Mouse (Mus musculus) embryonic facial prominence, embryonic 13.5 days (tissue): Measurements from ENCODE around the gene Slc5a6. TPM values are rescaled to one million over a fixed set of nuclear protein-coding genes. Genes with fewer than 3 reads are reported as not detected.

Experiments used
- ATAC-seq: fragments of 200-750 bp; cut with Nextera tagmentation; 2 replicates; pipeline ENCODE4 v1.8.0; 2017; ENCODE audit warnings: low read depth; ENCODE audit not compliant: insufficient number of reproducible peaks, insufficient read depth, low FRiP score, low TSS enrichment
- H3K27ac ChIP-seq: fragments of 300-500 bp; sonication (generic); 2 replicates; pipeline ENCODE4 v1.5.1; 2015; ENCODE audit warnings: moderate library complexity, mild to moderate bottlenecking, inconsistent platforms
- H3K27me3 ChIP-seq: fragments of 300-500 bp; sonication (generic); 2 replicates; pipeline ENCODE4 v1.6.1; 2015; ENCODE audit warnings: mild to moderate bottlenecking, inconsistent platforms
- H3K36me3 ChIP-seq: fragments of 300-500 bp; sonication (generic); 2 replicates; pipeline ENCODE4 v1.6.1; 2015; ENCODE audit warnings: mild to moderate bottlenecking, inconsistent platforms
- H3K4me1 ChIP-seq: fragments of 300-500 bp; sonication (generic); 2 replicates; pipeline ENCODE4 v1.6.1; 2015; ENCODE audit warnings: inconsistent platforms
- H3K4me2 ChIP-seq: fragments of 300-500 bp; sonication (generic); 2 replicates; pipeline ENCODE4 v1.6.1; 2015; ENCODE audit warnings: moderate library complexity, mild to moderate bottlenecking, inconsistent platforms
- H3K4me3 ChIP-seq: fragments of 300-500 bp; sonication (generic); 2 replicates; pipeline ENCODE4 v1.5.1; 2015; ENCODE audit warnings: mild to moderate bottlenecking, inconsistent platforms
- H3K9ac ChIP-seq: fragments of 300-500 bp; sonication (generic); 2 replicates; pipeline ENCODE4 v1.6.1; 2015; ENCODE audit warnings: mild to moderate bottlenecking, inconsistent platforms
- H3K9me3 ChIP-seq: fragments of 300-500 bp; sonication (generic); 2 replicates; pipeline ENCODE4 v1.6.1; 2016; ENCODE audit warnings: inconsistent platforms
- WGBS: fragments of 180-500 bp; shearing (Covaris S2); methylation state at CpG from one replicate; pipeline ENCODE4 v1.1.7; 2015; ENCODE audit warnings: mixed read lengths; 5-methylcytosine and 5-hydroxymethylcytosine counted together
- polyA plus RNA-seq: library from polyadenylated mRNA; unstranded; fragments of >200 nt; fragmentation: Nextera tagmentation; extraction: Ambion mirVana; gene quantifications from 2 replicates; pipeline ENCODE4 v1.2.1, GENCODE M21; 2015

The Slc5a6 gene
- polyA plus RNA-seq, 1 experiment from 2014 or later: 11.8 TPM

DNA sequence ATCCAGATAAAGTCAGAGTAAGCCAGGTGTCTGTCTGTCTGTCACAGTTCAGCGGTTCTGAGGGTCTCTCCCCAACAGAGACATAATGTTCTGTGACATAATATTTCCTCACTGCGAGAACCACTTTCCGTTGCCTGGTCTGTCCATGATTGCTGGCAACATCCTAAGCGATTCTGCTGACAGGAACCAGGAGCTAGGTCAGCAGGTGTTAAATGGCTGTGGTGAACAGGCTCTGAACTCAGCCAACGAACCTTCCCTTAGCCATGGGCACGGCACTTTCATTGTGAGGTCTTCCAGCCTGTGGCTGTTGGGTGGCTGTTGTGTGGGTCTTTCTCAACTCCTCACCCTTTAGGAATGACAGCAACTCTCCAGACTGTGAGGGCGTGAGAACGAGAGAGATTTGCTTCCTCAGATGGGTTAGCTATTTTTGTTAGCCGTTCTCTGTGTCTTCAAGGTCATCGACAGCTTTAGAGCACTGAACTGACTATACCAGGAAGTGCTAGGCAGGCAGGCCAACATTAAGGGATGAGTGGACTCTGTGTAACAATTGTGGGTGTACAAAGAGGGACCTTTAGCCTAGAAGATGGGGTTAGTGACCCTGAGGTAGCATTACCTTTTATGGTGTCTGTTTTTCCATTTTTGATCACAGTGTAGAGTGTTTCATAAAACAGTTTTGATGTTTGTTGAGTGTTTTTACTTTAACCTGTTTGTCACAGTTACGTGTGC, 53.7 kb downstream of the Slc5a6 start:
- WGBS: 70% methylated on average over 11 of the region's 11 CpGs
- Histone ChIP-seq H3K36me3 (no peaks in the 10 kb centered on the region), H3K27ac (no peak overlapping the region), H3K27me3 (no peaks in the 10 kb centered on the region), H3K4me3 (no peak overlapping the region), H3K9ac (no peak overlapping the region), H3K4me1 (no peaks in the 10 kb centered on the region), H3K9me3 (no peaks in the 10 kb centered on the region), H3K4me2 (no peak overlapping the region)
- ATAC-seq: no peak

DNA sequence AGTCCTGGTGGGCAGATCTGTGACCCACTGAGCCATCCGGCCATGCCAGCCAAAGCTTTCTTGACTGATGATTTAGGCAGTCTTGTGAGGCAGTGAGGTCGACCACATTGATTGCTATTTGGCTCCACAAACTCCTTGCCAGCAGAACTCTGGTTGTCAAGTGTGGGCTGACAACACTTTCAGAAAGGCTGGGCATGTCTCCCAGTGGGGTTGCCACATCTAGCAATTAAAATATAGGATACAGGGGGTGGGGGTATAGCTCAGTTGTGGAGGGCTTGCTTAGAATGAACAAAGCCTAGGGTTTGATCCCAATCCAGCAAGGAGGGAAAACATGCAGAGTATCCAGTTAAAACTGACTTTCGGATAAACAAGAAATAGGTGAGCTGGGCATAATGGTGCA, 54.6 kb downstream of the Slc5a6 start:
- no peak overlapping the region for H3K4me3 ChIP-seq
- WGBS: 72% methylated on average over 3 of the region's 3 CpGs
- ATAC-seq: no peak

GRCm38 (mm10) chr5:30992980-30993676, 55.6 kb downstream of the Slc5a6 start:
- WGBS: 66% methylated on average over 5 of the region's 5 CpGs
- no peak overlapping the region for H3K4me3 ChIP-seq

More for the DNA sequence above, 54.6 kb downstream of the Slc5a6 start:
- Histone ChIP-seq H3K4me2 (no peak overlapping the region), H3K27ac (no peak overlapping the region), H3K27me3 (no peaks in the 10 kb centered on the region), H3K9ac (no peak overlapping the region), H3K9me3 (no peaks in the 10 kb centered on the region), H3K4me1 (no peaks in the 10 kb centered on the region), H3K36me3 (no peaks in the 10 kb centered on the region)

More at GRCm38 (mm10) chr5:30992980-30993676, 55.6 kb downstream of the Slc5a6 start:
- Histone ChIP-seq H3K27ac (no peak overlapping the region), H3K9ac (no peak overlapping the region), H3K27me3 (no peaks in the 10 kb centered on the region), H3K36me3 (no peaks in the 10 kb centered on the region), H3K4me2 (no peak overlapping the region), H3K4me1 (no peaks in the 10 kb centered on the region), H3K9me3 (no peaks in the 10 kb centered on the region)
- no peak; the same call in 1 of the 2 replicates for ATAC-seq

Other genes starting within 250 kb of the Slc5a6 start
- 23.9 and 25.8 TPM in 2 replicates for gene Mapre3, start 234.3 kb downstream of the Slc5a6 start, polyA plus RNA-seq
- 71.1 and 82.2 TPM in 2 replicates for gene Tmem214, start 180.9 kb downstream of the Slc5a6 start, polyA plus RNA-seq
- 28.6 and 32.8 TPM in 2 replicates for gene Agbl5, start 160.2 kb downstream of the Slc5a6 start, polyA plus RNA-seq
- 415 and 422 TPM in 2 replicates for gene Ost4, start 141.1 kb downstream of the Slc5a6 start, polyA plus RNA-seq
- 199 and 251 TPM in 2 replicates for gene Emilin1, start 135.5 kb downstream of the Slc5a6 start, polyA plus RNA-seq
- 17.4 and 17.8 TPM in 2 replicates for gene Khk, start 127.5 kb downstream of the Slc5a6 start, polyA plus RNA-seq
- 8.2 and 11.5 TPM in 2 replicates for gene Cgref1, start 103.3 kb downstream of the Slc5a6 start, polyA plus RNA-seq
- gene Preb, start 88.6 kb downstream of the Slc5a6 start, polyA plus RNA-seq: 132 and 133 TPM in 2 replicates
- gene Tcf23, start 80.3 kb downstream of the Slc5a6 start, polyA plus RNA-seq: 0.08 TPM in 1 of 2 replicates, not detected in the other
- 123 and 138 TPM in 2 replicates for gene Atraid, start 612 bp downstream of the Slc5a6 start, polyA plus RNA-seq
- gene Cad, start 5.9 kb upstream of the Slc5a6 start, polyA plus RNA-seq: 27.9 and 30.2 TPM in 2 replicates
- not detected in 2 replicates for gene Dnajc5g, start 57.4 kb upstream of the Slc5a6 start, polyA plus RNA-seq
- 0.73 TPM in 1 of 2 replicates, not detected in the other for gene Slc30a3, start 59.3 kb upstream of the Slc5a6 start, polyA plus RNA-seq
- 0.37 and 0.62 TPM in 2 replicates for gene Trim54, start 67.8 kb upstream of the Slc5a6 start, polyA plus RNA-seq
- gene Ucn, start 89.9 kb upstream of the Slc5a6 start, polyA plus RNA-seq: not detected in 2 replicates
- 69.4 and 70.2 TPM in 2 replicates for gene Mpv17, start 105.3 kb upstream of the Slc5a6 start, polyA plus RNA-seq
- 0.41 and 2.6 TPM in 2 replicates for gene Gm29609, start 131.0 kb upstream of the Slc5a6 start, polyA plus RNA-seq
- gene Gtf3c2, start 131.2 kb upstream of the Slc5a6 start, polyA plus RNA-seq: 81.9 and 87.5 TPM in 2 replicates
- 134 and 155 TPM in 2 replicates for gene Snx17, start 144.3 kb upstream of the Slc5a6 start, polyA plus RNA-seq
- 61.8 and 71.2 TPM in 2 replicates for gene Eif2b4, start 144.5 kb upstream of the Slc5a6 start, polyA plus RNA-seq
- gene Zfp513, start 153.4 kb upstream of the Slc5a6 start, polyA plus RNA-seq: 11.2 and 14.8 TPM in 2 replicates
- gene Ppm1g, start 171.8 kb upstream of the Slc5a6 start, polyA plus RNA-seq: 130 and 139 TPM in 2 replicates
- 159 and 161 TPM in 2 replicates for gene Nrbp1, start 191.9 kb upstream of the Slc5a6 start, polyA plus RNA-seq
- gene Gm9970, start 192.3 kb upstream of the Slc5a6 start, polyA plus RNA-seq: 0.54 TPM in 1 of 2 replicates, not detected in the other
- 15.4 and 16.2 TPM in 2 replicates for gene Krtcap3, start 202.8 kb upstream of the Slc5a6 start, polyA plus RNA-seq
- gene Ift172, start 242.2 kb upstream of the Slc5a6 start, polyA plus RNA-seq: 44.8 and 47.1 TPM in 2 replicates
- 80.5 and 89.0 TPM in 2 replicates for gene Fndc4, start 247.2 kb upstream of the Slc5a6 start, polyA plus RNA-seq
- 0.79 and 1.0 TPM in 2 replicates for gene Gckr, start 248.5 kb upstream of the Slc5a6 start, polyA plus RNA-seq